Mouse (Mus musculus) myocyte (in vitro differentiated cells): ENCODE measurements around the gene Gm49510.

Experiments
- CEBPB ChIP-seq: IDR thresholded peaks from 2 replicates; pipeline ENCODE4 v1.6.1; 2011; ENCODE audit warnings: mild to moderate bottlenecking, moderate library complexity; ENCODE audit not compliant: poor library complexity, insufficient read depth, severe bottlenecking
- E2F4 ChIP-seq: IDR thresholded peaks from one replicate; pipeline ENCODE4 v1.6.1; 2011; ENCODE audit warnings: mild to moderate bottlenecking, control low read depth, moderate library complexity; ENCODE audit not compliant: insufficient read depth
- MAX ChIP-seq: IDR thresholded peaks from one replicate; pipeline ENCODE4 v1.6.1; 2011; ENCODE audit warnings: low read depth, mild to moderate bottlenecking, control low read depth
- MYOD1 ChIP-seq, 3 experiments: IDR thresholded peaks; one replicate each; pipeline ENCODE4 v1.6.1; 2011; ENCODE audit warnings: control low read depth in 2 of 3, low read depth in 2 of 3, mild to moderate bottlenecking in 2 of 3, moderate library complexity in 1 of 3; ENCODE audit not compliant: insufficient read length in 2 of 3, control insufficient read depth in 1 of 3
- MYOG ChIP-seq, 3 experiments: IDR thresholded peaks; one replicate each; pipeline ENCODE4 v1.6.1; 2011; ENCODE audit warnings: control low read depth in 2 of 3, low read depth in 2 of 3, mild to moderate bottlenecking in 2 of 3; ENCODE audit not compliant: insufficient read length in 2 of 3, control insufficient read depth in 1 of 3, insufficient read depth in 1 of 3
- POLR2A ChIP-seq: IDR thresholded peaks from one replicate; pipeline ENCODE4 v1.6.1; 2011; ENCODE audit warnings: low read depth, mild to moderate bottlenecking, control low read depth, moderate library complexity; ENCODE audit not compliant: insufficient read length
- POLR2AphosphoS2 ChIP-seq: IDR thresholded peaks from one replicate; pipeline ENCODE4 v1.6.1; 2011; ENCODE audit warnings: low read depth, control low read depth; ENCODE audit not compliant: insufficient read length
- SRF ChIP-seq: IDR thresholded peaks from one replicate; pipeline ENCODE4 v1.6.1; 2011; ENCODE audit warnings: low read depth; ENCODE audit not compliant: control insufficient read depth, insufficient read length
- TCF3 ChIP-seq: IDR thresholded peaks from one replicate; pipeline ENCODE4 v1.6.1; 2011; ENCODE audit warnings: low read depth, control low read depth; ENCODE audit not compliant: insufficient read length
- USF1 ChIP-seq: IDR thresholded peaks from one replicate; pipeline ENCODE4 v1.6.1; 2011; ENCODE audit warnings: low read depth, mild to moderate bottlenecking, control low read depth, moderate library complexity

- TF ChIP-seq POLR2AphosphoS2 = no peak
- peak; percentile 3 for TF ChIP-seq TCF3
- TF ChIP-seq POLR2A = no peak
- no peak for TF ChIP-seq USF1
- TF ChIP-seq MYOD1 (IDR thresholded peaks at IDR 0.05; ENCODE audit: control insufficient read depth in 1 of 3, insufficient read length in 2 of 3, low read depth in 2 of 3) = peak in 2 of 3 experiments; percentile 1 to 2
- TF ChIP-seq CEBPB = no peak
- TF ChIP-seq E2F4 = no peak
- no peak for TF ChIP-seq MAX
- TF ChIP-seq MYOG (IDR thresholded peaks at IDR 0.05; ENCODE audit: control insufficient read depth in 1 of 3, insufficient read depth in 1 of 3, insufficient read length in 2 of 3, low read depth in 2 of 3) = peak in 1 of 3 experiments; percentile 1
- TF ChIP-seq SRF = no peak
These were observed 14.8 kb downstream of the Gm49510 start for GRCm38 (mm10) chr15:78914091-78914822.
